Mouse (Mus musculus) olfactory bulb, adult 2 months (tissue): ENCODE measurements around the gene Atp13a3.

Experiments used
- CTCF ChIP-seq: fragments of 200-500 bp; IDR thresholded peaks from 2 replicates; pipeline ENCODE4 v1.5.1; 2012; ENCODE audit warnings: low read depth, mild to moderate bottlenecking, low read length, moderate library complexity; ENCODE audit not compliant: insufficient read depth
- POLR2A ChIP-seq: fragments of 200-500 bp; IDR thresholded peaks from 2 replicates; pipeline ENCODE4 v1.6.1; 2012; ENCODE audit warnings: mild to moderate bottlenecking, low read depth, low read length, moderate library complexity; ENCODE audit not compliant: insufficient read depth

DNA sequence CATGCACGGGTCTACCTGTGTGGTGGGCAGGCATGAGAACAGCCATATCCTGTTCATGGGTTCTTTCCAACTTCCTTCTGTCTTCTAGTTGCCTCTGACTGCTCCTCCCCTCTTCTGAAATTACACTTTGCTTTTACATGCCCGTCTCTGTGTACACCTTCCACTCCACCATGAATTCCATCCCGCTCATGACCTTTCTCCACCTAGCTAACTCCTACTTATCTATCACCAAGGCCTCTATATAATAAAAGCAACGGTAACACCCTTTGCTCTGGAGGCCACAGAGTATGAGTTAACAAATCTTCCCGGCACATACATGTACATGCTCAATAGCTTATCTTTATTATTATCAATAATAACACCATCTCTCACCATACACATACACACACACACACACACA is 18.3 kb upstream of the Atp13a3 start:
- TF ChIP-seq CTCF = no peak
- no peak for TF ChIP-seq POLR2A
